Mouse (Mus musculus) right cerebral cortex, adult 2 months (tissue): ENCODE results near the gene Ppp1r15a.
A peak's percentile ranks its signal among the peaks of the same experiment; 100 is the strongest.

Experiments used
- DNase-seq, 2 experiments: peaks; one replicate each; pipeline ENCODE4 v3.0.0; 2021 to 2022; ENCODE audit warnings: low spot score in 2 of 2

Gene Ppp1r15a

DNA sequence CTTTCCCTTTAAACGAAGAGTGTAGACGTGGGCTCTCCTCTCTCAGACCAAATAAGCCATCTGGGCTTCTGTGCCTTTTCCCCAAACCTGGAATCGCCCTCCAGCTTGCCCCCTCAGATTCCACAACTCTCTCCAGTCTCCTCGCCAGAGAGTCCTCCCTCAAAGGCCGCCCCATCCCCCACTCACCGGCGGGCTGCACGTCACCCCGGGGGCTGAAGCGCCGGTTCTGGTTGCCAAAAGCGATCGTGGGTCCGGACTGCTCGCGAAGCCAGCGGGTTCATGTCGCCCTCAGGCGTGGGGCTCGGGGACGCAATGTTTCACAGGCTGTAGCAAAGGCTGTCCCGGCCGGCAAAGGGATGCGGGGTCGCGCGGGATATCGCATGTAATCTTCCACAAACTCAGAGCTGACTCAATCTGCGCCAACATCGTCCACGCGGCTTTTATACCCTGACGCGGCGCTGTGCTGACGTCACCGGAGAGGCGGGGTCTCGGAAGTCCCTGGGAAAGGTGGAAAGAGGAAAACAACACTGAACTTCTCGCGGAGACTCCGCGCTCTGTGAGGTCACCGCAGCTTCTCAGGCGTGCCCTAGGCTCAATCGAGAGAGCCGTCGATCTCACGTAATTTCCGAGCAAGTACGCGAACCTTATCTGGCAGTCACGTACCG lies at the start of gene Ppp1r15a, which contains the start of gene Plekha4:
Gene Ppp1r15a (minus strand): TSS at position 460 of the 665 bp plus-strand sequence.
Gene Plekha4 (plus strand): TSS at position 522 of the 665 bp plus-strand sequence.
- peak; percentile 96 to 97 for DNase-seq

DNA sequence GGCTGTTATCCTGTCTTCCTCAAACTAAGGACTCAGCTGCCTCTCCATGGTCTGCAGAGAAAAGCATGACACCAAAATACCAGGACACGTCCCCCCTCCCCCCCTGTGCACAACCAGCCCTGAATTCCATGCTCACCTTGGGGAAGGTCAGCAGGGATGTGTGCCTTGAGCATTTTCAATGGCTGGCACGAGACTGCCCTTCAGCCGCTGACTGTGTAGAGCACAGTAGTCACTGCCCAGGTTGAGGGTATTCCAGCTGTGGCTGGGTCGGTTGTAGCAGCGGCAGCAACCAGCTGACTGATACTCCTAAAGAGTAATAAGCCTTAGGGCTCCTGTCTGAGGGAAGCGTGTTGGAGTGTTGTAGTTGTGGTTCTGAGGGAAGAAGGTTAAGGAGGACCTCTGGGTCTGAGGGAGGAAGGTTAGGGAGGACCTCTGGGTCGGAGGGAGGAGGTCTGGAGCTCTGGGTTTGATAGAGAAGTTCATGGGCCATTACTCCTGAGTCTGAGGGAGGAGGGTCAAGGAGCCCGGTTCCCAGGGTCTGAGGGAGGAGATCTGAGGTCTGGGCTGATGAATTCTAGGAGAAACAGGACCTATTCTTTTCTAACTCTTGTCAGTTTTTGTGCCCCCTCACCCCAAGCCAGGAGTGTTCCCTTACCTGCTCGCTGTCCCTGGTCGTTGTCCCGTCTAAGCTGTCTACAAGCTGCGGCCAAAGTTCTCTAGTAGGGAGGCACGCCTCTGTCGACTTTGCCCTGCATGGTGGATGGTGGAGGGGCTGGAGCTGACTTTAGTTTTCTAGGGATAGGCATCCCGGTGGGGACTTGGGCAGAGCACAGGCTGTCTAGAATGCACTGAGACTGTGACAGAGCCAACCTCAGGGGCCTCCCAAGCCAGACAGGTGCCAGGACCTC lies 48.7 kb upstream of the Ppp1r15a start:
- DNase-seq, result no peak

DNA sequence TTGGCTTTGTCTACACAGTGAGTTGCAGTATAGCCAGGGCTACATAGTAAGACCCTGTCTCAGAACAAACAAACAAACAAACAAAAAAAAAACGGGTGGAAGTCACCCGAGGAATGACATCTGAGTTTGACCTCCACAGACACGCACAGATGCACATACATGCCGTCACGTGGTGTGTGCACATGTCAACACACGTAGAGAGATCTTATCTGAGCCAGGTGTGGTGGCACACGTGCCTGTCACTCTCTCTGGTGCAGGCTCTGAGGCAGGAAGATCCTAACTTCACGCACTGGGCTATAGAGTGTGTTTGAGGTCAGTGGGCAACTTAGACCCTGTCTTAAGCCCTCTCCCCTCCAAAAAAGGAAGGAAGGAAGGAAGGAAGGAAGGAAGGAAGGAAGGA lies 47.9 kb upstream of the Ppp1r15a start:
- DNase-seq, result no peak

DNA sequence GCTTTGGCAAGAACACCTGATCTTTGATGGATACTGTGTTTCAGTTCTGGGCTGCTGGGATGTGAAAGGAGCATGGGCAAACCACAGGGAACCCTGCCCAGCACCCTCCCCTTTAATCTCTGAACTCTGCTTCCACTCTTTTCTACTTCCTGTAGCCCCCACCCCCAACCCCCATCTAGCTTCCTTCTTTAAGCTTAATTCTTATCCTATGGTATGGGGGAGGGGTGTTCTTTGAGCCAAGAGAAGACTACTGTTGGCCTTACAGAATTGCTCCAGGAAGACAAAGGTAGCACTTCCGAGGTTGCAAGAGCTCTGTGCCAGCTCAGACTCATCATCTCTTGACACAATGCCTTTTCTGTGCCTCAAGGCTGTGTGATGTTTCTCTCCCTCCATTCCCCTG lies 45.9 kb upstream of the Ppp1r15a start:
- no peak for DNase-seq

DNA sequence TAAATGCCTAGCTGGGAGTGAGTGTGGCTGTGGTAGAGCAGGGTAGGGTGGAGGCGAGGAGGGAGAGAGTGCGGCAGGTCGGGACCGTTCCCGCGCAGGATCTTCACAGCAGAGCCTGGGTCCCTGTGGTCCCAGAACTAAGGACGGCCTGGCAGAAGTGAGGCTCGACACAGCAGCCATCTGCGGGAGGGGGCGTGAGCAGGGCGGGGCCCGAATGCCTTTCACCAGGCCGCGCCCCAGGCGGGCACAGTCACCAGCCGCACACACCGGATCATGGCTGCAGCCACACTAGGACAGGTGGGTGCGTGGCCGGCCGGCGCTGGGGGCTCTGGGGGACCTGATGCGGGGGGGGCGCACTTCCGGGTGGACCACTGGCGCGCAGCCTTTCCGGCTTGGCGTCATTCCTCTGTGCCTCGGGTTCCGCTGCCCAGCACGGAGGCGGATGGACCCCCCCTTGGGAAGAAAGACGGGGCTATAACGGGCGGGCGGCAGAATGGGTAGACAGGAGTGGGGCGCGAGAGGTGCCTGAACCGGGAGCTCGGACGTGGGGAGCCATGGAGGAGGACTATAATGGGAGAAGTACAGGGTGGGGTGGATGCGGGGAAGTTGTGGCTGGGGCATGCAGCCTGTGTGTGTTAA lies 44.2 kb upstream of the Ppp1r15a start, which contains the start of gene Bcat2:
Gene Bcat2 (plus strand): TSS at position 51 of the 639 bp plus-strand sequence.
- DNase-seq, result peak; percentile 60 to 66

- DNase-seq, result no peak
Observed at GRCm38 (mm10) chr7:45568601-45569473, 42.8 kb upstream of the Ppp1r15a start.

DNA sequence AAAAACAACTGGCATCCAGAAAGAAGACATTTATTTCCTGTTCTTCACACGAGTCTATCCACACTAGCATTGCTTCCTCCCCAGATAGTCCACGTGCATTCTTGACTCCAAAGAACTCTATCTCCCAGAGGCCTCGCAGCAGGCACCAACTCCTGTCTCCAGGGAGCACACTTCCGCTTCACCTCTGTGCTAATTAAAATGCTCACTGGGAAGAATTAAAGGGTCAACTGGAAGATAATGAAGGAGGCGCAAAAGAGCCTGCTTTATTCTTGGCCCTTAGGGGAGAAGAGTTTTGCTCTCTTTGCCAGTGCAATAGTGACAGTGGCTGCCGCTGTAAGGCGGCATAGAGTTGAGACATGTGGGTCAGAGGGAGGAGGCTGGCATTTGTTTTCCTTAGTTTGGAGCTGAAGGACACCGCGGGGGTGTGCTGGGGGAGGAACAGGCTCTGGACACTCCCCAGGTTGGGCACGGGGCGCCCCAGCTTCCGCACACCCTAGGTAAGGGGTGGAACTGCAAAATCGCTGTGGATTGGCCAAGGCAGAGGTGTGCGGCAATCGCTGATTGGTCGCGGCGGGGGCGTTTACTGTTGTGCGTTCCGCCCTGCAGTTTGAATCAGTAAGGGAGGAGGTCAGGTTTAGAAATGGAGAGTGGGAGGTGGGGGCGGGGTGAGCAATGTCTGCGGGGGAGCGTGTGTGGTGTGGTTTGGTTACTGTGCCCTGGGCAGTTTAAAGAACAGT lies 41.9 kb upstream of the Ppp1r15a start:
- peak; percentile 89 for DNase-seq

DNA sequence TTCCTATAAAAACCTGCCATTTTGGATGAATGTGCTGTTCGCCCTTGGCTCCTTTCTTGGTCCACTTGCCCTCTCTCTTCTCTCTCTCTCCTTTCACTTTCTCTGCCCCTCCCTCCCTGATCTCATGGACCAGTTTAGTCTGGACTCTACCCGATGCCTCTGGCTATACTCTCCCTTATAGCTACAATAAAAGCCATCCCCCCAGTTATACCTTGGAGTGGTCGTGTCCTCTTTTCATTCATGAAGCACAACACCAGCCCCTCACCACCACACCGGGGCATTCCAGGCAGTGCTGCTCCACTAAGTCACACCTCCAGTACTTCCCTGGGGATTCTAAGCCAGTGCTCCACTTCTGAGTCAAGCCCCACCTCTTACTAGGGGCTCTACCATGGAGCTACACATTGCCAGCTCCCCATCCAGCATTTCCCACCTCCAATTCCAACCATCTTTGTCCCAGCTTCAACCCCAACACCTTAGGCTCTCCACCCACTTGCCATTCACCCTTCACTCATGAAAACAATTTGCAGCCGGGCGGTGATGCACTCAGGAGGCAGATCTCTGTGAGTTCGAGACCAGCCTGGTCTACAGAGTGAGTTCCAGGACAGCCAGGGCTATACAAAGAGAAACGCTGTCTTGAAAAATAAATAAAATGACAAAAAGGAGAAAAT lies 41.2 kb upstream of the Ppp1r15a start:
- no peak for DNase-seq

DNA sequence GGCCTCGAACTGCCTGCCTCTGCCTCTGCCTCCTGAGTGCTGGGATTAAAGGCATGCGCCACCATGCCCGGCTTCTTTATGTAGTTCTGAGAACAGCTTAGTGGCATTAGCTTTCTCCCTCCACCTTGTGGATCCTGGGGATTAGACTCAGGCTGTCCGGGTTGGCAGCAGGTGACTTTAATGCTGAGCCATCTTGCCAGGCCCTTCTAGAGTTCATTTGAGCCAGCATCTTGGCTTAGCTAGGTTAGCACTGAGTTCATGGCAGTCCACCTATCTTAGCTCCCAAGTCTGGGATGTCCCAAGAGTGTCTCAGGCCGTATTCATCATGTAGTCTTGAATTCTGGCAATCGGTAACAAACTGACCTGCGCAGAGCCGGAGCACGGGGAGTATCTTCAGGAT lies 39.4 kb upstream of the Ppp1r15a start:
- DNase-seq, result no peak

DNA sequence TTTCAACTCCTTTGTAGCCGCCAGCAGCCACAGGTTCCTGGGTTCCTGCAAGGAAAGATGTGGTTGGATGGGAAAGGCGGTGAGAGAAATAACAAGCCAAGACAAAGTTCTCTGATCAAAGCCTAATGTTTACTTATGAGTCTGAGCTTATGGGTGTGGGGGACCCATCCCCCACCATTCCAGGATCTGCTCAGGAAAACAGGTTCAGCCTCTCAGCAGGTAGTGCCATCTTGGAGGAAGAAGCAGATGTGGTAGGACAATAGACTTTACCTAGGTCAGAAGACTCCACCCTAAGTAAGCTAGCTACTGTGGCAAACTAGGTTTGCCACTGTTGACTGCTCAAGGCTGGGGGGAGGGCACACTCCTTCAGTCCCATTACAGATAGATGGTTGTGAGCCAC lies 38.7 kb upstream of the Ppp1r15a start:
- no peak for DNase-seq

- DNase-seq, result no peak
Observed at GRCm38 (mm10) chr7:45561624-45562520, 35.8 kb upstream of the Ppp1r15a start.

DNA sequence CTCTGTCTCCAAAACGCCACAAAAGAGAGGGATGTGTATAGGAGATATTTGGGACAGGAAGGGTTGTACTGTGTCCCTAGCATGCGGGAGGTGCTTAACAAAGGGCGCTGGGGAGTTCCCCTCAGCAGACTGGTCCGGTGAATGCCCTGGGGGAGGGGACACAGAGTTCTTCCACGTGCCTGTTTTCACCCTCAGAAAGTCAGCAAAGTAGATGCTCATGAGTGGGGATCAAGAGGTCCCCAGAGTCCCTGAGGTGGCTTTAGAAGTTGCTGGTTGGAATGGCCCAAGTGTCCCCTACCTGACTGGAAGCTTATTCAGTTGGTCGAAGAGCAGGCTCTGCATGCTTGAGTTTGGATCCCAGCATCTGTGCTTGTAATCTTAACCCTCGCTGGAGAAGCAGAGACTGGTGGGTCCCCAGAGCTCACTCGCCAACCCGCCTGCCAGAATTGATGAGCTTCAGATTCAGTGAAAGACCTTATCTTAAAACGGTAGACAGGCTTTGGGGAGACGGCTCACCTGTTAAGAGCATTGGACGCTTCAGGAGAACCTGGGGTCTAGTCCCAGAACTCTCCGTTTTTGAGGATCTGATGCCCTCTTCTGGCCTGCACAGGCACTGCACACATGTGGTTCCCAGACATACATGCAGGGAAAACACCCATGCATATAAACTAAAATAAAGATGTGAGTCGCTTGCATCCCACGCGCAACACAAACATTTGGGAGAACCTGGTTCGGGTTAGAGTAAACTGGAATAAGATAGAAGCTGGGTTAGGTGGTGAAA lies 35.0 kb upstream of the Ppp1r15a start:
- DNase-seq, result peak; percentile 91

- DNase-seq, result no peak
Observed at GRCm38 (mm10) chr7:45560241-45560640, 34.2 kb upstream of the Ppp1r15a start.

GRCm38 (mm10) chr7:45558907-45559306 lies 32.8 kb upstream of the Ppp1r15a start:
- no peak for DNase-seq

- DNase-seq, result peak; percentile 79 to 80
Observed at GRCm38 (mm10) chr7:45555787-45556186, 29.7 kb upstream of the Ppp1r15a start.

- DNase-seq, result no peak
Observed at GRCm38 (mm10) chr7:45554744-45555143, 28.7 kb upstream of the Ppp1r15a start, which contains the start of gene Hsd17b14. Hsd17b14 (plus strand) TSS chr7:45554893.

GRCm38 (mm10) chr7:45553990-45554389 lies 27.9 kb upstream of the Ppp1r15a start:
- no peak for DNase-seq

- DNase-seq, result no peak
Observed at GRCm38 (mm10) chr7:45553519-45553918, 27.5 kb upstream of the Ppp1r15a start.
